Mouse (Mus musculus) spleen, adult 2 months (tissue): Measurements from ENCODE around the gene Erbb4. TPM values are rescaled to one million over a fixed set of nuclear protein-coding genes. Genes with fewer than 3 reads are reported as not detected.

Experiments used
- DNase-seq, 2 experiments: peaks; one replicate each; pipeline versions ENCODE4 v3.0.0 to v3.0.0-alpha.2; 2012 to 2021; ENCODE audit warnings: low spot score in 2 of 2, low read depth in 1 of 2
- H3K27ac ChIP-seq: fragments of 200-500 bp; 2 replicates; pipeline ENCODE4 v1.5.1; 2012; ENCODE audit warnings: low read length, inconsistent platforms; ENCODE audit not compliant: insufficient read depth
- H3K27me3 ChIP-seq: fragments of 200-500 bp; 2 replicates; pipeline ENCODE4 v1.6.1; 2012; ENCODE audit warnings: mild to moderate bottlenecking, moderate library complexity, low read length, inconsistent platforms; ENCODE audit not compliant: control insufficient read depth, insufficient read depth
- H3K36me3 ChIP-seq: fragments of 200-500 bp; 2 replicates; pipeline ENCODE4 v1.6.1; 2012; ENCODE audit warnings: mild to moderate bottlenecking, low read length, inconsistent platforms; ENCODE audit not compliant: control insufficient read depth, insufficient read depth
- H3K4me1 ChIP-seq: fragments of 200-500 bp; 2 replicates; pipeline ENCODE4 v1.6.1; 2011; ENCODE audit warnings: inconsistent platforms; ENCODE audit not compliant: control insufficient read depth, insufficient read depth, insufficient read length
- H3K4me3 ChIP-seq: fragments of 200-500 bp; 2 replicates; pipeline ENCODE4 v1.5.1; 2011; ENCODE audit warnings: mild to moderate bottlenecking, inconsistent platforms; ENCODE audit not compliant: insufficient read depth, insufficient read length; ENCODE audit errors: extremely low read depth
- CTCF ChIP-seq: fragments of 200-500 bp; IDR thresholded peaks from 2 replicates; pipeline ENCODE4 v1.5.1; 2011; ENCODE audit warnings: mild to moderate bottlenecking, inconsistent platforms; ENCODE audit not compliant: insufficient read depth, insufficient read length, insufficient replicate concordance; ENCODE audit errors: extremely low read depth
- POLR2A ChIP-seq: fragments of 200-500 bp; IDR thresholded peaks from 2 replicates; pipeline ENCODE4 v1.6.1; 2011; ENCODE audit warnings: low read depth, low read length, inconsistent platforms
- WGBS: fragments of 180-500 bp; shearing (Covaris S2); methylation state at CpG from one replicate; pipeline ENCODE4 v1.1.7; 2018; 5-methylcytosine and 5-hydroxymethylcytosine counted together
- polyA plus RNA-seq: library from polyadenylated mRNA; depleted of rRNA; stranded (reverse); fragments of >200 nt; gene quantifications from 2 replicates; pipeline ENCODE4 v1.2.3, GENCODE M21; 2012

Gene Erbb4
- polyA plus RNA-seq, 1 experiment: not detected

GRCm38 (mm10) chr1:68973355-68974127 lies 134.3 kb downstream of the Erbb4 start:
- H3K4me1 ChIP-seq: no peaks in the 10 kb centered on the region
- no peaks in the 10 kb centered on the region for H3K36me3 ChIP-seq
- WGBS: 80% methylated on average over 5 of the region's 5 CpGs
- H3K27ac ChIP-seq: no peak overlapping the region
- TF ChIP-seq CTCF (no peak), POLR2A (no peak)
- no peak overlapping the region for H3K4me3 ChIP-seq
- no peak for DNase-seq
- H3K27me3 ChIP-seq: no peaks in the 10 kb centered on the region

GRCm38 (mm10) chr1:68964127-68964526 lies 143.7 kb downstream of the Erbb4 start:
- TF ChIP-seq CTCF (no peak), POLR2A (no peak)
- H3K36me3 ChIP-seq: no peaks in the 10 kb centered on the region
- H3K27ac ChIP-seq: no peak overlapping the region
- no peaks in the 10 kb centered on the region for H3K27me3 ChIP-seq
- no peak overlapping the region for H3K4me3 ChIP-seq
- H3K4me1 ChIP-seq: no peaks in the 10 kb centered on the region
- no peak for DNase-seq

- no peak overlapping the region for H3K27ac ChIP-seq
- no peaks in the 10 kb centered on the region for H3K27me3 ChIP-seq
- H3K4me3 ChIP-seq: no peak overlapping the region
- DNase-seq: no peak
- 74% methylated on average over 2 of the region's 2 CpGs for WGBS
- no peaks in the 10 kb centered on the region for H3K4me1 ChIP-seq
- TF ChIP-seq POLR2A: no peak
- H3K36me3 ChIP-seq: no peaks in the 10 kb centered on the region
Measured at GRCm38 (mm10) chr1:68961365-68962116, 146.3 kb downstream of the Erbb4 start.

GRCm38 (mm10) chr1:68956766-68957533 lies 150.9 kb downstream of the Erbb4 start:
- H3K4me1 ChIP-seq: no peaks in the 10 kb centered on the region
- 61% methylated on average over 4 of the region's 4 CpGs for WGBS
- no peak for DNase-seq
- no peak overlapping the region for H3K27ac ChIP-seq
- no peak for TF ChIP-seq CTCF
- TF ChIP-seq POLR2A: no peak
- no peaks in the 10 kb centered on the region for H3K36me3 ChIP-seq
- no peak overlapping the region for H3K4me3 ChIP-seq
- H3K27me3 ChIP-seq: no peaks in the 10 kb centered on the region

GRCm38 (mm10) chr1:68955482-68955881 lies 152.4 kb downstream of the Erbb4 start:
- no peak for DNase-seq
- Histone ChIP-seq H3K36me3 (no peaks in the 10 kb centered on the region), H3K4me3 (no peak overlapping the region), H3K27me3 (no peaks in the 10 kb centered on the region), H3K27ac (no peak overlapping the region), H3K4me1 (no peaks in the 10 kb centered on the region)
- 80% methylated on average over 2 of the region's 2 CpGs for WGBS
- TF ChIP-seq POLR2A (no peak), CTCF (no peak)

- TF ChIP-seq POLR2A: no peak
- no peak for TF ChIP-seq CTCF
- Histone ChIP-seq H3K27ac (no peak overlapping the region), H3K4me3 (no peak overlapping the region), H3K27me3 (no peaks in the 10 kb centered on the region), H3K36me3 (no peaks in the 10 kb centered on the region), H3K4me1 (no peaks in the 10 kb centered on the region)
- WGBS: 80% methylated on average over 2 of the region's 2 CpGs
- no peak for DNase-seq
Measured at GRCm38 (mm10) chr1:68943141-68943540, 164.7 kb downstream of the Erbb4 start.

GRCm38 (mm10) chr1:68934804-68935203 lies 173.1 kb downstream of the Erbb4 start:
- Histone ChIP-seq H3K4me1 (no peaks in the 10 kb centered on the region), H3K27ac (no peak overlapping the region), H3K36me3 (no peaks in the 10 kb centered on the region), H3K27me3 (no peaks in the 10 kb centered on the region), H3K4me3 (no peak overlapping the region)
- DNase-seq: no peak
- no peak for TF ChIP-seq POLR2A
- no peak for TF ChIP-seq CTCF
